Mouse (Mus musculus) lung, postnatal 0 days (tissue): ENCODE measurements around the gene Elfn2.

Experiments used
- CTCF ChIP-seq: IDR thresholded peaks from 2 replicates; pipeline ENCODE4 v1.5.1; 2016; ENCODE audit warnings: antibody characterized with exemption, mild to moderate bottlenecking
- EP300 ChIP-seq: IDR thresholded peaks from 2 replicates; pipeline ENCODE4 v1.6.1; 2016; ENCODE audit warnings: antibody characterized with exemption, mild to moderate bottlenecking, control low read depth

DNA sequence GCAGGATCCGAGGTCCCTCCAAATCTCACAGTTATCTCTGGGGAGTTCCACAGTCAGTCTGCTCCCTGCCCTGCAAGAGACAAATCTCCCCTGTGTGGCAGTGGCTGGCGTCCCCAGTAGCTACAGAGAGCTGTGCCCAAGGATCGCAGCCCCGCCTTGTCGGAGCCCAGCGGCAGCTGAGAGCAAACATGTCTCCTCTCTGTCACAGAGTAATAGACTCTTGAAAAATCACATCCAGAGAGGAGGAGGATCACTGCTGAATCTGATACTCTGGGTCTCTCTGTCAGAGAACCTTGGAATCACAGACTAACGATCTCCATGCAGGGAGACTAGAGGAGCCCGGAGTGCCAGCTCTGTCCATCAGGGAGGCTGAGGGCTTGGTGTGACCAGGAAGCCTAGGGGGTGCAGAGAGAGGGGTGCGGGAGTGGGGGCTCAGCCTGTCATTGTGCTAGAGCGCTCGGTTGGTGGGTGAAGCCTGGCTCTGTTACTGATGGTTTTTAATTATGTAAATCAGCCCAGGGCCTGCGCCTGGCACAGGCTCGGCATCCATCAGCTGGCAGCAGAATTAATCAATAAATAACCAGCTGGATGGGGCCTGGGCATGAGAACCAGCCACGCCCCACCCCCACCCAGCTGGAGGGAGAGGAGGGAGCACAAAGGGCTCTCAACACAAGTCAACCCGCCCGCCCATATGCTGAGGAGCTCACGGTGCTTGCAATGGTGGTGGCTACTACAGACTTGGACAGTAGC lies 17.0 kb upstream of the Elfn2 start:
- TF ChIP-seq CTCF: no peak
- no peak for TF ChIP-seq EP300
